In the genomic region with DNA sequence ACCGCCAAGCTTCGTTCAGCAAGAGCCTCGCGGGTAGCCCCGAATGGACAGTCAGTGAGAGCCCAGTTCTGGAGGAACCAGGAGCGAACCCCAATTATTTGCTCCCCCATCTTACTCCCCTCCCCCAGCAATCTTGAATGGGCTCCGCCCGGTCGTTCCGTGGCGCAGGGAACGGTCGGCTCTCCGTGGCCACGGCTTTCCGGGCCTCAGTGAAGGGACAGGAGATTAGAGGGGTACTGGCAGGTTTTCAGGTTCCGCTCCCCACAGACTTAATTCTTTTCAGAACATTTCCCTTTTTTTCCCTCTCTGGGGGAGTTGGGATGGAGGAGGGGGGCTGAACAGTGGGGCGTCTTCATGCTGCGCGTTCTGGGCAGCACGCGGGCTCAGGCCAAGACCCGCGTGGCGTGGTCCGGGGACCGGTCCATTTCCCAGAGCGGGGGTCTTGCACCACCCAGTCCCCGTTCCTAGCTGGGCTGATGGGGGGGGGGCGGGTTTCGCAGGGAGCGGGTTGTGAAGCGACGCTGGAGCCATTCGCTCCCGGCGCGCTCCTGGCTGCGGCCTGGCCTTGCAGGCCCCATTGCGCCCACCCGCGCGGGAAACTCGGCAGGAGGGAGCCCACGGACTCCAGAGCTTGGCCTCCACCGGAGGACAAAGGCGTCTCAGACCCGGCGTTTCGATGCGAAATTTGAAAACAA, we compare ENCODE assay signal across 8 mouse cellular contexts. TPM values are rescaled to one million over a fixed set of nuclear protein-coding genes. Genes with fewer than 3 reads are reported as not detected.
DNase-seq lines count a peak whose midpoint lies in the region; ATAC-seq and TF ChIP-seq lines count a peak whose summit lies in the region.

No protein-coding gene starts in this region.

- peak overlapping the region; percentile 79 for H3K9ac ChIP-seq in ES-E14 (ENCODE audit: insufficient read depth, low read depth, low read length, poor library complexity, severe bottlenecking)
- peak overlapping the region; percentile 84 for H3K9ac ChIP-seq in liver, embryonic 11.5 days (ENCODE audit: low read depth, low read length)
- peak overlapping the region; percentile 98 for H3K9ac ChIP-seq in neural tube, embryonic 14.5 days (replicated peaks; ENCODE audit: low read depth, low read length)

- H3K4me3 ChIP-seq in ES-E14 (ENCODE audit: insufficient read depth in 1 of 2, low read depth in 1 of 2, low read length in 2 of 2, poor library complexity in 1 of 2, severe bottlenecking in 1 of 2), result peak overlapping the region; percentile 76 to 79
- H3K4me3 ChIP-seq in hindbrain, embryonic 10.5 days, result peak overlapping the region; percentile 73
- H3K4me3 ChIP-seq in liver, embryonic 11.5 days (ENCODE audit: low read depth, low read length), result peak overlapping the region; percentile 87
- H3K4me3 ChIP-seq in neural tube, embryonic 14.5 days (ENCODE audit: low read depth, low read length), result peak overlapping the region; percentile 96

- no peak for ATAC-seq in liver, embryonic 11.5 days (replicated peaks; ENCODE audit: low FRiP score)
- no peak for ATAC-seq in neural tube, embryonic 14.5 days (ENCODE audit: low read depth)

- H3K27me3 ChIP-seq in hindbrain, embryonic 10.5 days (ENCODE audit: insufficient read depth, poor library complexity, severe bottlenecking), result peaks cover 4% of the 10 kb centered on the region; the same call in 1 of the 2 replicates
- peaks cover 41% of the 10 kb centered on the region for H3K27me3 ChIP-seq in liver, embryonic 11.5 days (replicated peaks; ENCODE audit: control insufficient read depth, insufficient read depth, low read length)
- H3K27me3 ChIP-seq in neural tube, embryonic 14.5 days (ENCODE audit: control insufficient read depth, insufficient read depth, low read length), result no peaks in the 10 kb centered on the region

- H3K4me2 ChIP-seq in liver, embryonic 11.5 days, result peak overlapping the region; percentile 99
- peak overlapping the region; percentile 84 for H3K4me2 ChIP-seq in neural tube, embryonic 14.5 days (ENCODE audit: low read depth, low read length)

- H3K4me1 ChIP-seq in ES-E14 (ENCODE audit: control insufficient read depth in 2 of 2, insufficient read depth in 2 of 2, low read length in 2 of 2, poor library complexity in 1 of 2), result peaks cover 4 to 9% of the 10 kb centered on the region in 2 experiments; a peak in 3 of 4 replicates
- peaks cover 53% of the 10 kb centered on the region for H3K4me1 ChIP-seq in hindbrain, embryonic 10.5 days (replicated peaks)
- H3K4me1 ChIP-seq in liver, embryonic 11.5 days (replicated peaks; ENCODE audit: control insufficient read depth, insufficient read depth, low read length), result peaks cover 51% of the 10 kb centered on the region
- peaks cover 25% of the 10 kb centered on the region for H3K4me1 ChIP-seq in neural tube, embryonic 14.5 days (ENCODE audit: control insufficient read depth, insufficient read depth, low read length)

- under 1% methylated on average over 51 of the region's 51 CpGs for WGBS in hindbrain, embryonic 10.5 days
- WGBS in liver, embryonic 11.5 days, result under 1% methylated on average over 45 of the region's 51 CpGs
- under 1% methylated on average over 50 of the region's 51 CpGs for WGBS in neural tube, embryonic 14.5 days

- H3K27ac ChIP-seq in ES-E14 (ENCODE audit: insufficient read depth, low read depth, low read length, poor library complexity, severe bottlenecking), result no peak overlapping the region
- peak overlapping the region; percentile 100 for H3K27ac ChIP-seq in hindbrain, embryonic 10.5 days
- H3K27ac ChIP-seq in liver, embryonic 11.5 days (ENCODE audit: low read depth, low read length), result peak overlapping the region; percentile 91
- peak overlapping the region; percentile 96 for H3K27ac ChIP-seq in neural tube, embryonic 14.5 days (ENCODE audit: low read depth, low read length)

- H3K9me3 ChIP-seq in ES-E14 (ENCODE audit: control insufficient read depth, insufficient read depth, low read depth, low read length), result no peaks in the 10 kb centered on the region
- no peaks in the 10 kb centered on the region for H3K9me3 ChIP-seq in hindbrain, embryonic 10.5 days
- H3K9me3 ChIP-seq in liver, embryonic 11.5 days (ENCODE audit: control insufficient read depth, low read length), result no peaks in the 10 kb centered on the region
- no peaks in the 10 kb centered on the region for H3K9me3 ChIP-seq in neural tube, embryonic 14.5 days (ENCODE audit: control insufficient read depth, low read length)

- DNase-seq in gastrocnemius, postnatal 25 days, result peak; percentile 35
- no peak for DNase-seq in gastrocnemius, adult 18-20 months (ENCODE audit: low spot score)
- no peak for DNase-seq in ES-E14 (ENCODE audit: low read depth, low spot score)
- peak; percentile 83 for DNase-seq in embryo, embryonic 9.5 days (ENCODE audit: extremely low spot score)
- DNase-seq in hindbrain, embryonic 10.5 days (ENCODE audit: low spot score), result peak; percentile 77
- peak; percentile 71 for DNase-seq in liver, embryonic 11.5 days (ENCODE audit: low spot score)
- no peak for DNase-seq in urinary bladder, adult 2 months (ENCODE audit: low spot score)

- peaks cover 3% of the 10 kb centered on the region; the same call in 1 of the 2 replicates for H3K36me3 ChIP-seq in ES-E14 (ENCODE audit: control insufficient read depth, insufficient read depth, low read length, poor library complexity, severe bottlenecking)
- peaks cover 14% of the 10 kb centered on the region for H3K36me3 ChIP-seq in hindbrain, embryonic 10.5 days
- H3K36me3 ChIP-seq in liver, embryonic 11.5 days (ENCODE audit: control insufficient read depth, insufficient read depth, low read length), result peaks cover 2% of the 10 kb centered on the region; the same call in 1 of the 2 replicates
- H3K36me3 ChIP-seq in neural tube, embryonic 14.5 days (ENCODE audit: control insufficient read depth, insufficient read depth, low read length), result no peaks in the 10 kb centered on the region

- in situ Hi-C loops in ES-E14 (cut with MboI; ENCODE audit: low sequenced_read_pairs in 2 of 2, unreplicated experiment in 2 of 2), result loop anchor here (10.0 to 25.0 kb wide), 2 partner anchors 1146 to 1179 kb away; a partner anchor contains a TSS

TF ChIP-seq in ES-E14, 5 proteins besides CTCF, POLR2A, EP300 and RAD21:
- TF ChIP-seq ZNF384 (IDR thresholded peaks at IDR 0.05; ENCODE audit: low read depth, low read length) (no peak), HCFC1 (IDR thresholded peaks at IDR 0.05; ENCODE audit: borderline replicate concordance, insufficient read depth, low read length) (no peak), ZC3H11A (IDR thresholded peaks at IDR 0.05; ENCODE audit: borderline replicate concordance, low read depth, low read length) (no peak), MAFK (IDR thresholded peaks at IDR 0.05; ENCODE audit: insufficient read depth, low read depth, low read length) (no peak), CHD2 (IDR thresholded peaks at IDR 0.05; ENCODE audit: low read depth, low read length) (no peak)

RNA-seq across cellular contexts. Expression of a gene that starts 0.8 kb away (rescaled TPM):
- total RNA-seq in gastrocnemius, postnatal 25 days (2021), result 1 to 10 TPM; 3.2 to 4.7 TPM
- total RNA-seq in gastrocnemius, adult 18-20 months (2021), result 1 to 10 TPM; 3.4 to 4.6 TPM
- total RNA-seq in ES-E14 (2012; rRNA removed), result 11.7 and 16.3 TPM in 2 replicates
- polyA plus RNA-seq in hindbrain, embryonic 10.5 days (2016; fragmentation: Nextera tagmentation; extraction: Ambion mirVana), result 17.0 and 18.8 TPM in 2 replicates
- polyA plus RNA-seq in liver, embryonic 11.5 days (2014; fragmentation: Nextera tagmentation; extraction: Ambion mirVana), result 6.7 and 8.8 TPM in 2 replicates
- 17.0 and 20.8 TPM in 2 replicates for polyA plus RNA-seq in neural tube, embryonic 14.5 days (2014; fragmentation: Nextera tagmentation; extraction: Ambion mirVana)
- polyA plus RNA-seq in urinary bladder, adult 2 months (2012; rRNA removed), result 4.3 and 8.2 TPM in 2 replicates

Comparison
In these comparisons a context has a peak if more than half of its experiments do, and no peak if none do; other contexts are left out.
1. DNase-seq: peak in gastrocnemius, postnatal 25 days (single experiment), embryo, embryonic 9.5 days (single experiment), hindbrain, embryonic 10.5 days (single experiment) and liver, embryonic 11.5 days (single experiment); none in gastrocnemius, adult 18-20 months (single experiment), ES-E14 (single experiment) and urinary bladder, adult 2 months (single experiment).
2. Peak in every context shown above with its lines, with median percentiles within 50 percentile points of each other: H3K4me3 ChIP-seq and H3K9ac ChIP-seq.